Mouse (Mus musculus) spleen, postnatal 4 days (tissue): ENCODE data around the gene Tmem232.
"Not testable (repeated sequence)": the region's sequence is repeated elsewhere in the genome, so short reads cannot be mapped to it uniquely, and the experiment has no call there.

Experiments
- DNase-seq, 2 experiments: peaks; one replicate each; pipeline ENCODE4 v3.0.0; 2022; ENCODE audit warnings: low spot score in 2 of 2

Tmem232 gene

GRCm38 (mm10) chr17:65540441-65541272, at the start of gene Tmem232:
Gene Tmem232, minus strand, starts transcription at chr17:65540782.
- no peak for DNase-seq

- no peak for DNase-seq
Observed at GRCm38 (mm10) chr17:65586892-65587291, 46.3 kb upstream of the Tmem232 start.

- no peak for DNase-seq
Observed at GRCm38 (mm10) chr17:65581440-65581839, 40.9 kb upstream of the Tmem232 start.

- DNase-seq, result no peak
Observed at GRCm38 (mm10) chr17:65579766-65580165, 39.2 kb upstream of the Tmem232 start.

GRCm38 (mm10) chr17:65575339-65575738, 34.8 kb upstream of the Tmem232 start:
- DNase-seq, result no peak

GRCm38 (mm10) chr17:65574850-65575249, 34.3 kb upstream of the Tmem232 start:
- no peak for DNase-seq

GRCm38 (mm10) chr17:65571866-65572265, 31.3 kb upstream of the Tmem232 start:
- no peak for DNase-seq

- no peak for DNase-seq
Observed at GRCm38 (mm10) chr17:65571466-65571865, 30.9 kb upstream of the Tmem232 start.

GRCm38 (mm10) chr17:65564189-65564588, 23.6 kb upstream of the Tmem232 start:
- DNase-seq, result no peak

- no peak for DNase-seq
Observed at GRCm38 (mm10) chr17:65563345-65563744, 22.8 kb upstream of the Tmem232 start.

GRCm38 (mm10) chr17:65562761-65563160, 22.2 kb upstream of the Tmem232 start:
- peak; percentile 51 to 80 for DNase-seq

- DNase-seq, result no peak
Observed at GRCm38 (mm10) chr17:65561361-65562015, 20.9 kb upstream of the Tmem232 start.

- peak; percentile 51 to 72 for DNase-seq
Observed at GRCm38 (mm10) chr17:65559273-65559672, 18.7 kb upstream of the Tmem232 start.

- no peak for DNase-seq
Observed at GRCm38 (mm10) chr17:65558788-65559187, 18.2 kb upstream of the Tmem232 start.

- peak; percentile 65 to 85 for DNase-seq
Observed at GRCm38 (mm10) chr17:65558217-65558616, 17.6 kb upstream of the Tmem232 start.

GRCm38 (mm10) chr17:65557212-65557611, 16.6 kb upstream of the Tmem232 start:
- DNase-seq, result no peak

- no peak for DNase-seq
Observed at GRCm38 (mm10) chr17:65556798-65557197, 16.2 kb upstream of the Tmem232 start.

- DNase-seq, result no peak
Observed at GRCm38 (mm10) chr17:65552426-65552997, 11.9 kb upstream of the Tmem232 start.

GRCm38 (mm10) chr17:65550357-65550756, 9.8 kb upstream of the Tmem232 start:
- no peak for DNase-seq

GRCm38 (mm10) chr17:65548698-65549365, 8.2 kb upstream of the Tmem232 start:
- no peak for DNase-seq

- DNase-seq, result not testable (repeated sequence)
Observed at GRCm38 (mm10) chr17:65546221-65546620, 5.6 kb upstream of the Tmem232 start.

GRCm38 (mm10) chr17:65536156-65536555, 4.4 kb downstream of the Tmem232 start:
- DNase-seq, result peak; percentile 25 to 65
